Mouse (Mus musculus): ENCODE results near the gene Fam89b. TPM values are rescaled to one million over a fixed set of nuclear protein-coding genes. Genes with fewer than 3 reads are reported as not detected.

Fam89b gene
- total RNA-seq (2021) = 10 to 100 TPM; 24.1 to 29.4 TPM

DNA sequence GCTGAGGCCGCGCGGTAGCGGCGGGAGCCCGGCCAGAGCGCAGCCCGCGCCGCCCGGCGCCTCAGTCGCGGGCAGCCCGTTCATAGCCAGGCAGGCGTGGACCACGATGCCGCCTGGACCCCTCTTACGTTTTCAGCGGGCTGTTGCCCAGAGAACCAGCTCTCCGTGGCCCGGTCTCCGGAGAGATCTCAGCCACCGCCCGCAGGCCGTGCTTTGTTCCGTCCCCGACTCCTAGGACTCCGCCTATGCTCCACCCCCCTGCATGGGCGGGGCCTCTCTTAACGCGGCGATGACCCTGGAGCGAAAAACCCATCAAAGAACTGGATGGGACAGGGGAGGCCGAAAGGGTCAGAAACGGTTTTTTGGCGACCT is at the start of gene Fam89b:
Fam89b (minus strand) TSS at position 210 of the 372 bp plus-strand sequence.
- DNase-seq = peak; percentile 81 to 82

DNA sequence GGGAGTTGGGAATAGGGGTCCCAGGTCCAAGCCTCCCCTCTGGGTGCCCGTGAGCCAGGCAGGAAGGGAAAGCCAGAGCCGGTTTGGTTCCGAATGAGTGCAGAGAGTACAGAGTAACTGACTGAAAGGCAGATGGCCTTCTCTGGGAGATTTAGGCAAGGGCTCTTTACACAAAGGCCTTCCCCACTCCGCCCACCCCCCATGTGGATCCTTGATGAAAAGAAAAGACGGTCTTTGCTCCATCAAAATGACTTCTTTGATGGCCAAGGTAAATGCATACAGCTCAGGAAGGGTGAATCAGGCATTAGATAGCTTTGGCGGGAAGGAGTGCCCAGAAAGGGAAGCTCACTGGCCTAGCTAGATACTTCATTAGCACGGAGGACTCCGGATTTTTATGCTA is 48.9 kb upstream of the Fam89b start:
- DNase-seq = no peak

- DNase-seq = no peak
These were observed 48.1 kb upstream of the Fam89b start for GRCm38 (mm10) chr19:5777387-5778032.

GRCm38 (mm10) chr19:5770925-5771860 is 41.7 kb upstream of the Fam89b start, which contains the start of gene Scyl1:
Gene Scyl1, minus strand, starts transcription at chr19:5771419.
- DNase-seq = peak; percentile 90 to 94

GRCm38 (mm10) chr19:5770311-5770710 is 40.9 kb upstream of the Fam89b start:
- DNase-seq = no peak

DNA sequence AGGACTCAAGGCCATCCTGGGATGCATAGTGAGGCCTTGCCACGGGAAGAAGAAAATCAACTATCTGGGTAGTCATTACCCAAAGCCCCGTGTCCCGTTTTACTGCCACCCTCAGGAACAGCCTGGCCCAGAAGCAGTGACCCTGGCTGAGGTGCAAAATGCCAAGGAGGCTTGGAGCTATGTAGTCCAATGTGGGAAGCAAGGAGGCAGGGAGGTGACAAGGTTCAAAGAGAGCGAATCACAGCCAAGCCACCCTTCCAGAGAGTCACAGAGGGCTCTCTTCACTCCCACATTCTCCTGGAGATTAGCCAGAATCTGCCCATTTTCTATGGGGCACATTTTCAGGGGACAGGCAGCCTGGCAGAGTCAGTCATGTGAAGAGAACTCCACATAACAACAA is 37.8 kb upstream of the Fam89b start:
- DNase-seq = no peak

- DNase-seq = no peak
These were observed 33.7 kb upstream of the Fam89b start for GRCm38 (mm10) chr19:5763163-5763562.

DNA sequence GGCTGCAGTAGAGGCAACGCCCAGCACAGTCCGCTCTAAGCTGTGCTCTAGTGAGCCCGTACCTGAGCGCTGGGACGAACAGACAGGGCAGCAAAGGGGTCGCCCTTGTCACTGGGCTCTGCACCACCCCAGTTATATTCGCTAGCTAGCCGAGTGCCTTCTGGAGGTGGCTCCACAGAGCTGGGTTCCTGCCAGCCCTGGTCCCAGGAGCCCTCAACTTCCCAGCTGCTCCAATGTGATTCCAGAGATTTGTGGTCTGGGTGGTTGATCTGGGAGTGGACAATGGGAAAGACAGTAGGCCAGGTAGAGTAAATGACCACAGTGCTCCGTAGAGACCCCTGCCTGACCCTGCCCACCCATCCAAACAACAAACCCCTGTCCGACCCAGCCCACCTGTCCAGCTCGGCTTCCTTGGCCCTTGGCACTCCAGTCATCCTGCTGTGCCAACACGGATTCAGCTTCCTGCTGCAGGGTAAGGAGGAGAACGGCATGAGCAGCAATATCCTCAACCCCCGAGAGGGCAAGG is 29.5 kb upstream of the Fam89b start:
- DNase-seq = no peak

DNA sequence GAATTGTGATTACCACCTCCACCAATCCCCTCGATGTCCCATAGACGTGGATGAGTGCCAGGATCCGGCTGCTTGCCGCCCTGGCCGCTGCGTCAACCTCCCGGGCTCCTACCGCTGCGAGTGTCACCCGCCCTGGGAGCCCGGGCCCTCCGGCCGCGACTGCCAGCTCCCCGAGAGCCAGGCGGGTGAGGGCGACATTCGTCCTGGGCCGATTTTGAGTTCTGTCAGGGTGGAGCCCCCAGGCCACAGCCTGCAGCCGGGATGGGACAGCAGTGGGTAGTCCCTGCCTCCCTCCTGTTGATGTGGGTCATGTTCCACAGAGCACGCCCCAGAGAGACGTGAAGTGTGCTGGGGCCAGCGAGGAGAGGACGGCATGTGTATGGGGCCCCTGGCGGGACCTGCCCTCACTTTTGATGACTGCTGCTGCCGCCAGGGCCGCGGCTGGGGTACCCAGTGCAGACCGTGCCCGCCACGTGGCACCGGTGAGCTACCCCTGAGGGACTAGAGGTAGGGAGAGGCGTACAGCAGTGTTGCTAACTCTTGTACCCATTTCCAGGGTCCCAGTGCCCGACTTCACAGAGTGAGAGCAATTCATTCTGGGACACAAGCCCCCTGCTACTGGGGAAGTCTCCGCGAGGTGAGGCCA is 27.7 kb upstream of the Fam89b start:
- no peak for DNase-seq

GRCm38 (mm10) chr19:5756321-5756985 is 27.0 kb upstream of the Fam89b start:
- DNase-seq = peak; percentile 76 to 77

GRCm38 (mm10) chr19:5751742-5752141 is 22.3 kb upstream of the Fam89b start:
- DNase-seq = no peak

DNA sequence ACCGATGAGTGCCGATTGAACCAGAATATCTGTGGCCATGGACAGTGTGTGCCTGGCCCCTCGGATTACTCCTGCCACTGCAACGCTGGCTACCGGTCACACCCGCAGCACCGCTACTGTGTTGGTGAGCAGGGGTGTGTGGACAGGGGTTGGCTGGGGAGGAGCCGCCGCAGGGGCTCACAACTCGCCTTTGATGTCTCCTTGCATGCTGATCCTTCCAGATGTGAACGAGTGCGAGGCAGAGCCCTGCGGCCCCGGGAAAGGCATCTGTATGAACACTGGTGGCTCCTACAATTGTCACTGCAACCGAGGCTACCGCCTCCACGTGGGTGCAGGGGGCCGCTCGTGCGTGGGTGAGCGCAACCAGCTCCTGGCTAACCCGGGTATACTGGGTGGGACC is 21.5 kb upstream of the Fam89b start:
- no peak for DNase-seq

DNA sequence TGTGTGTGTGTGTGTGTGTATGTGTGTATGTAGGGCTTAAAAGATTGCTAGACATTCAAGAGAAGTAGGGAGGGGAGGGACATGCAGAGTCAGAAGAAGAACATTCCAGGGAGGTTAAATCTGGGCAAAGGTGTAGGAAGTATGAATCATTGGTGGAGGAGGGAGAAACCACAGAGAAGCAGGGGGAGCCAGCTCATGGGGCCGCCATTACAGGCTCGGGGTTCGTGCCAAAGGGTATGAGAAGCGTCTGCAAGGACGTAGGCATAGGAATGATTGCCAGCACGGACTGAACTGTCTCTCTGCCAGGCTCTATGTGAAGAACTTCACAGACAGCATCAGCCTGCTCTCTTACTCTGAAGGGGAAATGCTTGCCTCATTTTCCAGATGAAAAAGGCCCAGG is 20.0 kb upstream of the Fam89b start:
- DNase-seq = no peak

- no peak for DNase-seq
These were observed 17.5 kb upstream of the Fam89b start for GRCm38 (mm10) chr19:5746907-5747363.

GRCm38 (mm10) chr19:5745756-5746710 is 16.6 kb upstream of the Fam89b start:
- no peak for DNase-seq

DNA sequence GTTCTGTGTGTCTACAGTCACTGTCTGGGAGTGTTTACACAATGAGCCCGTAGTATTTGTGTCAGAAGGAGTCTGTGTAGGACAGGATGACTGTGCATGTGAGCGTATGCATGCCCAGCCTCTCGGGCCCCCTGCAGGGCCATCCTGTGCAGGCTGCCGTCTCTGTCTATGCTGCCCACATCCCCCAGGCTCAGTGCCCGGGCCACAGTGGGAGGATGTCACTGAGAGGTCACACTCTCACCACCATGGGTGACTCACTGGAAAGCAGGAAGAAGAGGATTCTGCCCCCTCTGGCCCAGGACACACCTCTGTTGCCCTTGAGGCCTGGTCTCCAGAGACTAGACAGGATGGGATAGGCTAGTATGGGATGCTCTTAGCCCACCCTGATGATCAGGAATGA is 14.1 kb upstream of the Fam89b start:
- DNase-seq = no peak

DNA sequence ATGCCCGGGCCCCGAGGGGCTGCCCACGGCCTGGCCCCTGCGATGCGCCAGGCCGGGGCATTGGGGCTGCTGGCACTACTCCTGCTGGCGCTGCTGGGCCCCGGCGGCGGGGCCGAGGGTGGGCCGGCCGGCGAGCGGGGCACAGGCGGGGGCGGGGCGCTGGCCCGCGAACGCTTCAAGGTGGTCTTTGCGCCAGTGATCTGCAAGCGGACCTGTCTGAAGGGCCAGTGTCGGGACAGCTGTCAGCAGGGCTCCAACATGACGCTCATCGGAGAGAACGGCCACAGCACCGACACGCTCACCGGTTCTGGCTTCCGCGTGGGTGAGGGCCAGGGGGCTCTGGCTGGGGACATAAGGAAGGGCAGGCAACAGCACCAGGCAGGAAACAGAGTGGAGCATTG is 12.8 kb upstream of the Fam89b start:
- DNase-seq = no peak

- peak; percentile 71 to 73 for DNase-seq
These were observed 12.3 kb upstream of the Fam89b start for GRCm38 (mm10) chr19:5741641-5742240.

DNA sequence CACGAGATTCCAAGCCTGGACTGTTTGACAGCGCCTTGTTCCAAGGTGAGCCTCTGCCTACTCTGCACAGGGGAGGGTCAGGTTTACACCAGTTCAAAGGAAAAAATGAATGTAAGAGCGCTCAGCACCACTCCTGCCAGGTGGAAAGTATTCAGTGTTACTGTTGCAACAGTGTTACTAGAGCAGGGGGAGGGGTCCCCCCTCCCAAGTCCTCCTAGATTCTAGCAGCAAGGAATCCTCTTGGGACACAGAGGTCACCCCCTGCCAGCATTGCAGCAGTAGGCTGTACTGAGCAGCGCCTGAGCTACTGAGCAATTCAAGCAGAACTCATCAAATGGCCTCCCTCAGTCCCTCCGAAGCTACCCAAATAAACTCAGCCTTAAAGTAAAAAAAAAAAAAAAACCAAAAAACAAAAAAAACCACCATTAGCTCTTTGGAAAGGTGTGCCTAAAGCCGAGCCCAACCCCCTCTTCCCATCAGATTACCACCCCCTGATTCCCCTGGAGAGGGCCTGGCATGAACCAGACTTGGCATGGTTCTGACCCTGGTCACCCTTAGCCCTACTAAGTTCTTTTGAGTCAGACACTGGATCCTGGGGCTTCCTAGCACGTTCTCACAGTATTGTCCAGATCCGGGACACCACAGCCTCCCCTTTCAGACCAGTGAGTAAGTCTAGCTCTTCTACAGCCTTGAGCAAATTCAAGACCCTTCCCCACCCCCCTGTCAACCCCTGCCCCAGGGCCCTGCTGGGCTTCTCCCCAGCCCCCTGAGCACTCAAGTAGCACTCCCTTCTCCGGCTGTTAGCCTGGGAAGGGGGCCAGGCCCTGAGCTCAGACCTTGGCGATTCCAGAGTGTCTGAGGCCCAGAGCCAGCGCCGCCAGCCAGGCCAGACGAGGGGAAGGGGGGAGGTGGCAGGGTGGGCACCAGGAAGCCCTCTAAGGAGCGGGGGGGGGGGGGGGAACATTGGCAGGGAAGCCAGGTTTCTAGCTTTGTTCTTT is 11.2 kb upstream of the Fam89b start, which contains the start of gene Ltbp3:
Ltbp3 (plus strand) TSS at position 585 of the 998 bp plus-strand sequence.
- DNase-seq = peak in 1 of 2 experiments; percentile 66
